Mouse (Mus musculus) limb, embryonic 11.5 days (tissue): Measurements from ENCODE around the gene Pou2f3. TPM values are rescaled to one million over a fixed set of nuclear protein-coding genes. Genes with fewer than 3 reads are reported as not detected.

Experiments used
- ATAC-seq: fragments of 200-750 bp; cut with Nextera tagmentation; 2 replicates; pipeline ENCODE4 v1.8.0; 2017; ENCODE audit warnings: low read depth; ENCODE audit not compliant: insufficient number of reproducible peaks, low FRiP score, low TSS enrichment
- DNase-seq: peaks from one replicate; pipeline ENCODE4 v3.0.0-alpha.2; 2015; ENCODE audit warnings: low spot score
- H3K27ac ChIP-seq: fragments of 300-500 bp; sonication (generic); replicated peaks from 2 replicates; pipeline ENCODE4 v1.5.1; 2014; ENCODE audit warnings: low read depth, mild to moderate bottlenecking, low read length
- H3K27me3 ChIP-seq: fragments of 300-500 bp; sonication (generic); 2 replicates; pipeline ENCODE4 v1.6.1; 2014; ENCODE audit warnings: mild to moderate bottlenecking, low read length, mixed read lengths; ENCODE audit not compliant: control insufficient read depth, insufficient read depth
- H3K36me3 ChIP-seq: fragments of 300-500 bp; sonication (generic); 2 replicates; pipeline ENCODE4 v1.6.1; 2014; ENCODE audit warnings: mild to moderate bottlenecking, low read length, moderate library complexity, mixed read lengths; ENCODE audit not compliant: control insufficient read depth, insufficient read depth
- H3K4me1 ChIP-seq: fragments of 300-500 bp; sonication (generic); 2 replicates; pipeline ENCODE4 v1.6.1; 2014; ENCODE audit warnings: low read length, mixed read lengths; ENCODE audit not compliant: control insufficient read depth, insufficient read depth
- H3K4me2 ChIP-seq: fragments of 300-500 bp; sonication (generic); 2 replicates; pipeline ENCODE4 v1.6.1; 2014; ENCODE audit warnings: low read depth, mild to moderate bottlenecking, moderate library complexity; ENCODE audit not compliant: severe bottlenecking
- H3K4me3 ChIP-seq: fragments of 300-500 bp; sonication (generic); 2 replicates; pipeline ENCODE4 v1.5.1; 2014; ENCODE audit warnings: low read depth, low read length
- H3K9ac ChIP-seq: fragments of 300-500 bp; sonication (generic); 2 replicates; pipeline ENCODE4 v1.6.1; 2014; ENCODE audit warnings: mild to moderate bottlenecking, low read length
- H3K9me3 ChIP-seq: fragments of 300-500 bp; sonication (generic); 2 replicates; pipeline ENCODE4 v1.6.1; 2016; ENCODE audit warnings: low read length; ENCODE audit not compliant: control insufficient read depth
- WGBS: fragments of 180-500 bp; shearing (Covaris S2); extraction: QIAGEN DNeasy Blood & Tissue Kit; methylation state at CpG from one replicate; pipeline ENCODE4 v1.1.7; 2014; 5-methylcytosine and 5-hydroxymethylcytosine counted together
- polyA plus RNA-seq: library from polyadenylated mRNA; unstranded; fragments of >200 nt; fragmentation: Nextera tagmentation; extraction: Ambion mirVana; gene quantifications from 2 replicates; pipeline ENCODE4 v1.2.1, GENCODE M21; 2014

Gene Pou2f3
- polyA plus RNA-seq, 1 experiment from 2014 or later = not detected

DNA sequence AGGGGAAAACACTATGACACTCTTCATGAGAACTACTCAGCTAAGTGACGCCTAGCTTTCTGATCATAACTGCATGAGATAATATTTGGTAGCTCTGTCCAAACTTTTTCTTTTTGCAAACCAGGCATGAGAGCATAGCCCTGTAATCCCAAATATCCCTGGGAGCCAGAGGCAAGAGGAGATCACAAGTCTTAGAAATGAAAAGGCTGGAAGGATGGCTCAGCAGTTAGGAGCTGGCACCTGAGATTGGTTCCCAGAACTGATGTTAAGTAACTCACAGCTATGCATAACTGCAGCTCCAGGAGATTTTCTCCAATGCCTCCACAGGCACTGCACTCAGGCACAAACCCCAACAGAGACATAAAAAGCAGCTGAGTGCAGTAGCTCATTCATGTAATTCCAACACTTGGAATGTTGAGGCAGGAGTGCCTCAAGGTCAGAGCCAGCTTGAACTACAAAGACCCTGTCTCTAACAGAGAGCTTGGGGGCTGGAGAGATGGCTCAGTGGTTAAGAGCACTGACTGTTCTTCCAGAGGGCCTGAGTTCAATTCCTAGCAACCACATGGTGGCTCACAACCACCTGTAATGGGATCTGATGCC, 124.4 kb downstream of the Pou2f3 start:
- Histone ChIP-seq H3K9ac (no peak overlapping the region), H3K9me3 (no peaks in the 10 kb centered on the region), H3K27me3 (no peaks in the 10 kb centered on the region), H3K4me1 (no peaks in the 10 kb centered on the region), H3K36me3 (no peaks in the 10 kb centered on the region), H3K4me2 (no peak overlapping the region), H3K4me3 (no peak overlapping the region), H3K27ac (no peak overlapping the region)
- no peak for DNase-seq
- WGBS = 95% methylated on average over 1 of the region's 1 CpGs
- ATAC-seq = no peak

DNA sequence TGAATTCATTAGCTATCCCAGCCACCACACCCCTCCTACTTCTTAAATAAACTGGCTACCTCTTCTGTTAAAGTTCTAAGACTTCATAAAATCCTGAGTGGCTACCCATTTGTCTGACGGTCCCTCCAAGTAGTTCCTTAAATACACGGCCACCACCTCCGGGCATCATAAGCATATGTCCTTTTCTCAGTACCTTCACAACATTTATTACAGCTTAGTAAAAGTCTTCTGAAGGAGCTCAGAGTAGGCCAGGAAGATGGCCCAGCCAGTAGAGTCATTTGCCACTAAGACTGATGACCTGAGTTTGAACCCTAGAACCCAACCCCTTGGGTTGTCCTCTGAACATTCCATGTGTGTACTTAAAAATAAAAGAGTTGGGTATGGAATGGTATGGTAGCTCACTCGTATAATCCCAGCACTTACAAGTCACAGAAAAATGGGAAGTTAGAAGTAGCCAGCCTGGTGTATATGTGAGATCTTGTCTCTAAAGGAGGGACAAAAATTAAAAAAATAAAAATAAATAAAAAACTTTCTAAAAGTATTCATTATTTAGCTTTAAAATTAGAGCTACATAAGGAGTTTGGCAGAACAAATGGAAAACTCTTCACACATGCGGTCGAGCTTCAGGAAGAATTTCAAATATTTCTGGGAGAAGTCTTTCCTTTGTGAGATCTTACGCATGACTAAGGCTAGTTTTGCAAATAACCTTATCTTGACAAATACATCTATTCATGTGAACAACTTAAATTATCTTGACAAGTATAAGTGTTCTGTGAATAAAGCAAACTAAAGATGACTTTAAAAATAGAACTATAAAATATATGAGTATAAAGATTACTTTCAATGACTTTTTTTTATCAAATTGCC, 125.4 kb downstream of the Pou2f3 start:
- DNase-seq (no peak), ATAC-seq (no peak)
- no peaks in the 10 kb centered on the region for H3K9me3 ChIP-seq
- no peak overlapping the region for H3K27ac ChIP-seq
- H3K27me3 ChIP-seq = no peaks in the 10 kb centered on the region
- H3K36me3 ChIP-seq = no peaks in the 10 kb centered on the region
- H3K9ac ChIP-seq = no peak overlapping the region
- H3K4me3 ChIP-seq = no peak overlapping the region
- no peaks in the 10 kb centered on the region for H3K4me1 ChIP-seq
- WGBS = 86% methylated on average over 7 of the region's 7 CpGs
- H3K4me2 ChIP-seq = no peak overlapping the region

DNA sequence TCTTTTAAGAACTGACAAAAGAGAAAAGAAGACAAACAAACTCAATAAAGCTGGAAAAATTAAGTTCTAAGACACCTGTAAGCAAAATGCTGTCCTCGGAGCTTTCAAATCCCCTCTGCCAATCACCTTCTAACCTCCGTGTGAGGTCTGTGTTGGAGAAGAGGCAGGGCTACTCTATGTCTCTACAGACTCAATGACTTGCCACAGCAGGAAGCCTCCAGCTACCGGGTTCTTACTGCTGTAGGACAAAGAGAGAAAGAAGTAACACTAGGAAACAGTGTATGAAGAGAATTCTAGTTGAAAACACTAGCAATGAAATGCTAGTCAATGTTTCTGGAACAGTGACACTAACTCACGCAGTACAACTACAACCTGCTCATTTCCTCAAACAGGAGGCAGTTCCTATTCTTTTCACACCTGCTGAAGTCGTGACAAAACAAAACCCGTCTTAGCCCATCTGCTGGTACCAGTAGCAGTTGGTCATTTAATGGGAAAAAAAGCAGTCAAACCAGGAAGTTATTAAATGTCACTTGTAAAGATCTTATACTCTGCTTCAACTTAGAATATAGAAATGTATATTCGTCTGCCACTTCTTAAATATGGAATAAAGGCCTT, 126.6 kb downstream of the Pou2f3 start:
- Histone ChIP-seq H3K27ac (no peak overlapping the region), H3K4me1 (no peaks in the 10 kb centered on the region), H3K4me3 (no peak overlapping the region), H3K4me2 (no peak overlapping the region), H3K36me3 (no peaks in the 10 kb centered on the region), H3K9me3 (no peaks in the 10 kb centered on the region), H3K9ac (no peak overlapping the region), H3K27me3 (no peaks in the 10 kb centered on the region)
- 55% methylated on average over 7 of the region's 7 CpGs for WGBS
- ATAC-seq (no peak), DNase-seq (no peak)

DNA sequence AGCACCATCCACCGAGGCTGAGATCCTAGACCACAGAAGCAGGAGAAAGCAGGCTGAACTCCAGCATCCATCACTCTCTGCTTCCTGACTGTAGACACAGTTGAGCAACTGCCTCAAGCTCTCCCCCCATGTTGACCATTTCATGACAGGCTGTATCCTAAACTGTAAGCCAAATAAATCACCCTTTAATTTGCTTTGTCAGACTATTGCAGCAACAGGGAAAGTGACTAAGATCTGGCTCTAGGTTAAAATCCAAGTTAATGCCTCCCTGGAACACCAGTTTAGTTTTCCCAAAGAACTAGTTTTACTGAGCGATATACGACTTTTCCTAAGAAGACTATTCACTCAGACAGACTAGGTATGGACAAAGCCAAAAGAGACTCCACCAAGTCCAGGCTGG, 131.5 kb downstream of the Pou2f3 start:
- Histone ChIP-seq H3K9ac (no peak overlapping the region), H3K4me1 (no peaks in the 10 kb centered on the region), H3K9me3 (no peaks in the 10 kb centered on the region), H3K36me3 (no peaks in the 10 kb centered on the region), H3K4me3 (no peak overlapping the region), H3K27me3 (no peaks in the 10 kb centered on the region), H3K4me2 (no peak overlapping the region), H3K27ac (no peak overlapping the region)
- 92% methylated on average over 3 of the region's 3 CpGs for WGBS
- ATAC-seq = no peak
- no peak for DNase-seq

DNA sequence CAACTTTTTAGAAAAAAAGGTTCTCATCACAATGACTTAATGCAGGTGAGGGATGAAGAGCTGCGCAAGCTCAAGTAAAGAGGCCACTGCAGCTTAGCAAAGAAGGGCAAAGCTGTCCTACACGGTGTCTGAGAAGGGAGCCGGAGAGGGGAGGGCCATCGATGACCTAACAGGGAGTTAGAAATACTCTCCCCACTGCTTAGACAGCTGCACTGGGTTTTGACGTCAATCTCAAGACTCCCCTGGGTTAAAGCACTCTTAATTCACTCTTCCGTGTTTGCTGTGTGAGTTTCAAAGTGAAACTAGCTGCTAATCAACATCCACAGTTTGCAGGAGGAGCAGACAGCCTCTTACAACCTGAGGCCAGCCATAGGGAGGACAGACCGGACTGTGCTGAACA, 134.0 kb downstream of the Pou2f3 start:
- 82% methylated on average over 7 of the region's 7 CpGs for WGBS
- DNase-seq = no peak
- Histone ChIP-seq H3K9me3 (no peaks in the 10 kb centered on the region), H3K36me3 (no peaks in the 10 kb centered on the region), H3K4me3 (no peak overlapping the region), H3K9ac (no peak overlapping the region), H3K27ac (no peak overlapping the region), H3K4me2 (no peak overlapping the region), H3K27me3 (no peaks in the 10 kb centered on the region), H3K4me1 (no peaks in the 10 kb centered on the region)
- no peak for ATAC-seq

DNA sequence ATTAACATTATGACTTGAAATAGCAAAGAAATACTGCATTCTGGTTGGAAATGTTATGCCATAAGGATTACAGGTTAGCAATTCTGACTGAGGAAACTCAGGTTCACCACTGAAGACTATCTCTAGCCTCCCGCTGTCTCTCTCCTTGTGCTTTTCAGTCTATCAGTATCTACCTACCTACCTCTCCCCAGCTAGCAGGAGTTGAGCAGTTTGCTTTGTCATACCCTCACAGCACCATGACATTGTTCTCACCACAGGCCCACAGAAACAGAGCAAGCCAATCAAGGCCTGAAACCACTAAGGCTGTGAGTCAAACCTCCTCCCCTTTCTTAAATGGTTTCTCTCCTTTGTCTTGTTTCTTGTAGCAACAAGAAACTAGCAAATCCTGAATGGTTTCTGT, 135.6 kb downstream of the Pou2f3 start:
- H3K27ac ChIP-seq = no peak overlapping the region
- 100% methylated on average over 1 of the region's 1 CpGs for WGBS
- no peak overlapping the region for H3K4me3 ChIP-seq
- no peaks in the 10 kb centered on the region for H3K4me1 ChIP-seq
- no peak for ATAC-seq
- no peaks in the 10 kb centered on the region for H3K9me3 ChIP-seq
- no peaks in the 10 kb centered on the region for H3K27me3 ChIP-seq
- H3K4me2 ChIP-seq = no peak overlapping the region
- H3K36me3 ChIP-seq = no peaks in the 10 kb centered on the region
- no peak for DNase-seq
- H3K9ac ChIP-seq = no peak overlapping the region

Other genes starting within 250 kb of the Pou2f3 start
- gene Arhgef12, start 103.1 kb downstream of the Pou2f3 start, polyA plus RNA-seq = 11.5 and 12.3 TPM in 2 replicates
- gene Tmem136, start 93.8 kb downstream of the Pou2f3 start, polyA plus RNA-seq = 11.5 and 14.5 TPM in 2 replicates
- 96.4 and 108 TPM in 2 replicates for gene Oaf, start 29.5 kb upstream of the Pou2f3 start, polyA plus RNA-seq
- 4.9 and 6.0 TPM in 2 replicates for gene Trim29, start 100.5 kb upstream of the Pou2f3 start, polyA plus RNA-seq